Mouse (Mus musculus) thymus, adult 2 months (tissue): Measurements from ENCODE around the gene Mylk3.

Experiments
- CTCF ChIP-seq: fragments of 200-500 bp; IDR thresholded peaks from 2 replicates; pipeline ENCODE4 v1.5.1; 2012; ENCODE audit warnings: mild to moderate bottlenecking, control low read depth, low read length, moderate library complexity, borderline replicate concordance; ENCODE audit not compliant: control insufficient read depth, poor library complexity, insufficient read depth; ENCODE audit errors: extremely low read depth
- POLR2A ChIP-seq: fragments of 200-500 bp; IDR thresholded peaks from 2 replicates; pipeline ENCODE4 v1.6.1; 2012; ENCODE audit warnings: mild to moderate bottlenecking, low read length, control low read depth, moderate library complexity; ENCODE audit not compliant: control insufficient read depth, poor library complexity, insufficient read depth; ENCODE audit errors: extremely low read depth

- TF ChIP-seq CTCF (no peak), POLR2A (no peak)
These were observed 99.3 kb downstream of the Mylk3 start for GRCm38 (mm10) chr8:85286846-85287245.
